Mouse (Mus musculus) forebrain, embryonic 11.5 days (tissue): ENCODE results near the gene Gm20388. TPM values are rescaled to one million over a fixed set of nuclear protein-coding genes. Genes with fewer than 3 reads are reported as not detected.
"Not testable (repeated sequence)": the region's sequence is repeated elsewhere in the genome, so short reads cannot be mapped to it uniquely, and the experiment has no call there.

Experiments
- ATAC-seq: fragments of 200-750 bp; cut with Nextera tagmentation; replicated peaks from 2 replicates; pipeline ENCODE4 v1.8.0; 2017; ENCODE audit warnings: moderate TSS enrichment; ENCODE audit not compliant: low FRiP score
- DNase-seq: peaks from one replicate; pipeline ENCODE4 v3.0.0-alpha.2; 2017; ENCODE audit warnings: low spot score
- H3K27ac ChIP-seq: fragments of 300-500 bp; sonication (generic); 2 replicates; pipeline ENCODE4 v1.5.1; 2014; ENCODE audit warnings: low read depth, low read length
- H3K27me3 ChIP-seq: fragments of 300-500 bp; sonication (generic); 2 replicates; pipeline ENCODE4 v1.6.1; 2014; ENCODE audit warnings: mild to moderate bottlenecking, low read length, mixed read lengths; ENCODE audit not compliant: control insufficient read depth, insufficient read depth
- H3K36me3 ChIP-seq: fragments of 300-500 bp; sonication (generic); 2 replicates; pipeline ENCODE4 v1.6.1; 2014; ENCODE audit warnings: mild to moderate bottlenecking, low read length, moderate library complexity, mixed read lengths; ENCODE audit not compliant: control insufficient read depth, insufficient read depth
- H3K4me1 ChIP-seq: fragments of 300-500 bp; sonication (generic); replicated peaks from 2 replicates; pipeline ENCODE4 v1.6.1; 2014; ENCODE audit warnings: low read length, mixed read lengths; ENCODE audit not compliant: control insufficient read depth, insufficient read depth
- H3K4me2 ChIP-seq: fragments of 300-500 bp; sonication (generic); 2 replicates; pipeline ENCODE4 v1.6.1; 2014; ENCODE audit warnings: low read depth, mild to moderate bottlenecking, low read length, moderate library complexity, mixed read lengths; ENCODE audit not compliant: severe bottlenecking
- H3K4me3 ChIP-seq: fragments of 300-500 bp; sonication (generic); 2 replicates; pipeline ENCODE4 v1.5.1; 2014; ENCODE audit warnings: low read depth, low read length
- H3K9ac ChIP-seq: fragments of 300-500 bp; sonication (generic); 2 replicates; pipeline ENCODE4 v1.6.1; 2014; ENCODE audit warnings: low read length
- H3K9me3 ChIP-seq: fragments of 300-500 bp; sonication (generic); 2 replicates; pipeline ENCODE4 v1.6.1; 2016; ENCODE audit warnings: low read length, mixed read lengths; ENCODE audit not compliant: control insufficient read depth
- WGBS: fragments of 180-500 bp; shearing (Covaris S2); extraction: QIAGEN DNeasy Blood & Tissue Kit; methylation state at CpG from one replicate; pipeline ENCODE4 v1.1.7; 2014; 5-methylcytosine and 5-hydroxymethylcytosine counted together
- polyA plus RNA-seq: library from polyadenylated mRNA; unstranded; fragments of >200 nt; fragmentation: Nextera tagmentation; extraction: Ambion mirVana; gene quantifications from 2 replicates; pipeline ENCODE4 v1.2.1, GENCODE M21; 2014

Gene Gm20388
- polyA plus RNA-seq, 1 experiment from 2014 or later: not detected

GRCm38 (mm10) chr8:123215430-123215829 lies 3304.8 kb downstream of the Gm20388 start:
- DNase-seq (no peak), ATAC-seq (no peak)
- no peaks in the 10 kb centered on the region for H3K36me3 ChIP-seq
- 88% methylated on average over 3 of the region's 3 CpGs for WGBS
- H3K4me3 ChIP-seq: no peak overlapping the region
- H3K4me1 ChIP-seq: peaks cover 13% of the 10 kb centered on the region; the same call in 1 of the 2 replicates
- no peak overlapping the region for H3K4me2 ChIP-seq
- no peaks in the 10 kb centered on the region for H3K27me3 ChIP-seq
- no peak overlapping the region for H3K27ac ChIP-seq
- no peak overlapping the region for H3K9ac ChIP-seq
- no peaks in the 10 kb centered on the region for H3K9me3 ChIP-seq

- H3K9ac ChIP-seq: no peak overlapping the region
- no peaks in the 10 kb centered on the region for H3K9me3 ChIP-seq
- H3K27me3 ChIP-seq: no peaks in the 10 kb centered on the region
- ATAC-seq: no peak
- 92% methylated on average over 1 of the region's 1 CpGs for WGBS
- no peaks in the 10 kb centered on the region for H3K36me3 ChIP-seq
- DNase-seq: no peak
- peaks cover 9% of the 10 kb centered on the region; the same call in 1 of the 2 replicates for H3K4me1 ChIP-seq
- H3K27ac ChIP-seq: no peak overlapping the region
- H3K4me2 ChIP-seq: no peak overlapping the region
- H3K4me3 ChIP-seq: no peak overlapping the region
These were observed 3310.3 kb downstream of the Gm20388 start for GRCm38 (mm10) chr8:123220917-123221316.

GRCm38 (mm10) chr8:123224278-123225266 lies 3313.9 kb downstream of the Gm20388 start, which contains the start of gene Cdk10:
Cdk10 (plus strand) TSS chr8:123224842.
- peak; percentile 94 for DNase-seq
- Histone ChIP-seq H3K27me3 (no peaks in the 10 kb centered on the region), H3K9ac (peak within 1 kb of the TSS; percentile 82), H3K36me3 (peaks cover 2% of the 10 kb centered on the region; the same call in 1 of the 2 replicates), H3K4me1 (peaks cover 9% of the 10 kb centered on the region; the same call in 1 of the 2 replicates), H3K4me3 (peak within 1 kb of the TSS; percentile 69), H3K9me3 (no peaks in the 10 kb centered on the region), H3K27ac (peak within 1 kb of the TSS; percentile 47; the same call in 1 of the 2 replicates), H3K4me2 (peak within 1 kb of the TSS; percentile 77)
- ATAC-seq: peak; percentile 90
- 4% methylated on average over 59 of the region's 59 CpGs for WGBS

- Histone ChIP-seq H3K4me3 (no peak overlapping the region), H3K36me3 (peaks cover 2% of the 10 kb centered on the region; the same call in 1 of the 2 replicates), H3K9me3 (no peaks in the 10 kb centered on the region), H3K27me3 (no peaks in the 10 kb centered on the region), H3K27ac (no peak overlapping the region), H3K4me2 (no peak overlapping the region), H3K4me1 (peaks cover 9% of the 10 kb centered on the region; the same call in 1 of the 2 replicates), H3K9ac (no peak overlapping the region)
- whole genome bisulfite sequencing: 94% methylated on average over 1 of the region's 1 CpGs
- ATAC-seq: no peak
- DNase-seq: no peak
These were observed 3317.8 kb downstream of the Gm20388 start for GRCm38 (mm10) chr8:123228416-123228815.

GRCm38 (mm10) chr8:123230326-123230725 lies 3319.7 kb downstream of the Gm20388 start:
- DNase-seq, H3K9ac ChIP-seq, H3K9me3 ChIP-seq, ATAC-seq, H3K4me1 ChIP-seq, H3K36me3 ChIP-seq, H3K4me3 ChIP-seq, H3K4me2 ChIP-seq, H3K27me3 ChIP-seq, H3K27ac ChIP-seq: not testable (repeated sequence)
- WGBS: 93% methylated on average over 9 of the region's 11 CpGs

- no peak for ATAC-seq
- no peaks in the 10 kb centered on the region for H3K9me3 ChIP-seq
- H3K27ac ChIP-seq: no peak overlapping the region
- peaks cover 10% of the 10 kb centered on the region for H3K27me3 ChIP-seq
- H3K4me2 ChIP-seq: no peak overlapping the region
- no peak overlapping the region for H3K9ac ChIP-seq
- no peak overlapping the region for H3K4me3 ChIP-seq
- WGBS: 73% methylated on average over 5 of the region's 5 CpGs
- no peak for DNase-seq
- H3K36me3 ChIP-seq: peaks cover 2% of the 10 kb centered on the region; the same call in 1 of the 2 replicates
- H3K4me1 ChIP-seq: peaks cover 12% of the 10 kb centered on the region
These were observed 3321.1 kb downstream of the Gm20388 start for GRCm38 (mm10) chr8:123231742-123232141.

GRCm38 (mm10) chr8:123232553-123232952 lies 3321.9 kb downstream of the Gm20388 start:
- Histone ChIP-seq H3K4me1 (peaks cover 12% of the 10 kb centered on the region), H3K9me3 (no peaks in the 10 kb centered on the region), H3K36me3 (no peaks in the 10 kb centered on the region; the same call in 1 of the 2 replicates), H3K9ac (no peak overlapping the region), H3K27ac (no peak overlapping the region), H3K4me3 (no peak overlapping the region), H3K27me3 (peaks cover 10% of the 10 kb centered on the region), H3K4me2 (no peak overlapping the region)
- no peak for DNase-seq
- WGBS: 53% methylated on average over 7 of the region's 7 CpGs
- no peak for ATAC-seq

GRCm38 (mm10) chr8:123233300-123233699 lies 3322.7 kb downstream of the Gm20388 start:
- Histone ChIP-seq H3K27ac (no peak overlapping the region), H3K9ac (no peak overlapping the region), H3K27me3 (peaks cover 10% of the 10 kb centered on the region), H3K9me3 (no peaks in the 10 kb centered on the region), H3K4me3 (no peak overlapping the region), H3K4me2 (no peak overlapping the region), H3K36me3 (no peaks in the 10 kb centered on the region; the same call in 1 of the 2 replicates), H3K4me1 (peaks cover 12% of the 10 kb centered on the region)
- ATAC-seq (no peak), DNase-seq (no peak)
- WGBS: 63% methylated on average over 13 of the region's 13 CpGs
